Mouse (Mus musculus) heart, adult 2 months (tissue): Measurements from ENCODE around the gene Tanc2. TPM values are rescaled to one million over a fixed set of nuclear protein-coding genes. Genes with fewer than 3 reads are reported as not detected.
A peak's percentile ranks its signal among the peaks of the same experiment; 100 is the strongest.

Experiments used
- DNase-seq, 2 experiments: peaks; one replicate each; pipeline ENCODE4 v3.0.0; 2021
- H3K27ac ChIP-seq: fragments of 200-600 bp; 2 replicates; pipeline ENCODE4 v1.8.1; 2022
- H3K27me3 ChIP-seq: fragments of 200-500 bp; 2 replicates; pipeline ENCODE4 v1.6.1; 2012; ENCODE audit warnings: mild to moderate bottlenecking, low read length, inconsistent platforms, mixed read lengths; ENCODE audit not compliant: control insufficient read depth, insufficient read depth
- H3K36me3 ChIP-seq: fragments of 200-500 bp; 2 replicates; pipeline ENCODE4 v1.6.1; 2012; ENCODE audit warnings: low read length, inconsistent platforms; ENCODE audit not compliant: control insufficient read depth, insufficient read depth
- H3K4me1 ChIP-seq: fragments of 200-500 bp; 2 replicates; pipeline ENCODE4 v1.6.1; 2011; ENCODE audit warnings: low read length; ENCODE audit not compliant: control insufficient read depth, insufficient read depth
- H3K4me3 ChIP-seq: fragments of 200-600 bp; 2 replicates; pipeline ENCODE4 v1.8.1; 2022
- H3K79me2 ChIP-seq: fragments of 200-500 bp; replicated peaks from 2 replicates; pipeline ENCODE4 v1.6.1; 2012; ENCODE audit warnings: mild to moderate bottlenecking, inconsistent platforms, low read length, moderate library complexity, mixed read lengths; ENCODE audit not compliant: control insufficient read depth, insufficient read depth
- H3K9ac ChIP-seq: fragments of 200-500 bp; 2 replicates; pipeline ENCODE4 v1.6.1; 2012; ENCODE audit warnings: low read depth, mild to moderate bottlenecking, control low read depth, inconsistent platforms, low read length, mixed read lengths
- CTCF ChIP-seq: fragments of 200-600 bp; IDR thresholded peaks from 2 replicates; pipeline ENCODE4 v1.8.1; 2022; ENCODE audit warnings: antibody characterized with exemption, mild to moderate bottlenecking, moderate library complexity
- EP300 ChIP-seq: fragments of 200-500 bp; IDR thresholded peaks from 2 replicates; pipeline ENCODE4 v1.6.1; 2011; ENCODE audit warnings: low read depth, low read length, control low read depth; ENCODE audit not compliant: insufficient read depth
- POLR2A ChIP-seq: fragments of 200-500 bp; IDR thresholded peaks from 2 replicates; pipeline ENCODE4 v1.6.1; 2011; ENCODE audit warnings: mild to moderate bottlenecking, low read depth, low read length, control low read depth; ENCODE audit not compliant: insufficient read depth
- WGBS: fragments of 180-500 bp; shearing (Covaris S2); methylation state at CpG from one replicate; pipeline ENCODE4 v1.1.7; 2018; 5-methylcytosine and 5-hydroxymethylcytosine counted together
- intact Hi-C: fragments of 180-260 bp; cut with DNase I; formaldehyde crosslinking; loops from one replicate; pipeline ENCODE4 v1.15.1; 2025
- polyA plus RNA-seq: library from polyadenylated mRNA; depleted of rRNA; stranded (reverse); fragments of >200 nt; gene quantifications from 2 replicates; pipeline ENCODE4 v1.2.3, GENCODE M21; 2012
- total RNA-seq, 2 experiments: library from RNA; stranded (reverse); gene quantifications; 2 replicates each; pipeline ENCODE4 v1.2.3; 2021

The Tanc2 gene
- total and polyA plus RNA-seq, 3 experiments: 3.5 to 15.2 (median 11.9) TPM

DNA sequence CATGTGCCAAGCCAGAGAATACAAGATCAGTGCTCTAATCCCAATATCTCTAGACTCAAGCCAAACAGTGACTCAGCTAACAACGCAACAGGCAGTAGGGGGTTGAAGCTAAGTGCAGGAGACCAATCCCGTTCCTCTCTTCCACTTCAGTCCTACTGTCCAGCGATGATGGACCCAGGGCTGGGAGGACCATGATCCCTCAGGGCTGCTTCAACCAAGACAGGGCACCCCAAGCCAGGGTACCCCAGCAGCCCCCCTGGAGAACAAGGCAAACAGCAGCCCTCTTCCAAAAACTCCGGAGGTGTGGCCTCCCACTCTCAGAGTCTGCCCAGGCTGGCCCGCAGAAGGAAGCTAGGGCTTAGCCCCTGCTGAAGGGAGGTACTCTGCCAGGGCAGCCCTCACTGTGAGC lies 344.5 kb downstream of the Tanc2 start:
- Histone ChIP-seq H3K4me1 (peaks cover 15% of the 10 kb centered on the region), H3K9ac (no peak overlapping the region), H3K36me3 (no peaks in the 10 kb centered on the region), H3K27me3 (no peaks in the 10 kb centered on the region), H3K79me2 (no peaks in the 10 kb centered on the region), H3K27ac (peak overlapping the region; percentile 54), H3K4me3 (no peak overlapping the region)
- peak; percentile 39 to 53 for DNase-seq
- TF ChIP-seq CTCF (no peak), EP300 (no peak), POLR2A (no peak)
- intact Hi-C loops: no loop called here
- WGBS: 60% methylated on average over 5 of the region's 5 CpGs

DNA sequence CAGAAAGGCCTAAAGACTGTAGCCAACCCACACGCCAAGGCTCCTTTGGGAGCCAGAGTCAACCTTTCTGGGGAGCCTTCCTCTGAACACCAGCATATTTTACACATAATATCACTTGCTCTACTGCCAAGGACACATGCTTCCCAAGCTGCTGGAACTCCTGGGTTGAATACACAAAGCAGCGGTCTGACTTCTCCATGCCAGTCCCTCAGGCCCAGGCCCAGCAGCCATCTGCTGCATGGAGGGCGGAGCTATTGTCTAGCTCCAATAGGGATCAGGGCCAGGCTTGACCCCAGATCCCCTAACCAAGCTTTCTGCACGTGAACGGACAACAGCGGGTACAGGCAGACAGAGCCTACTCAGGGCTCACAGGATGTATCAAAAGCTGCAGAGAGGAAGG lies 345.0 kb downstream of the Tanc2 start:
- TF ChIP-seq POLR2A (no peak), CTCF (no peak), EP300 (0 out of 2 replicates have a peak, but pooled peaks have one; percentile 6)
- H3K27ac ChIP-seq: peak overlapping the region; percentile 54
- H3K36me3 ChIP-seq: no peaks in the 10 kb centered on the region

DNA sequence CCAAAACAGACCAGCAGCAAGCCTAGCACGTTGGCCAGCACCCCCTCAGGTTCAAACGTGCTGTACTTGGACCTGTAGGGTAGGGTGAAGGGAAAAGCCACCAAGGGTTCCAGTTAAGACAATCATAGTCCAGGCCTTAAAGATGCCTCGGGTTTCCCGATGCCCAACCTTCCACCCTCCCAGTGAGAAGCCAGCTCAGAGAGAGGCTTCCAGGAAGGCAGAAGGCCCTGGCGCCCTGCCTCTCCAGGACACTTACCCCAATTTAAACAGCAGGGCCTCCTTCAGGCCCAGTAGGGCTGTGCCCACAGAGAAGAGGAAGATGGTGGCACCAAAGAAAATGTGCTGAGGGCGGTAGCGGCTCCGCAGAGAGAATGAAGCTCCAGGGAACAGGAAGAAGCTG lies 345.7 kb downstream of the Tanc2 start:
- no peaks in the 10 kb centered on the region for H3K36me3 ChIP-seq
- 87% methylated on average over 8 of the region's 8 CpGs for WGBS
- H3K4me3 ChIP-seq: no peak overlapping the region
- H3K27ac ChIP-seq: peak overlapping the region; percentile 23; the same call in 1 of the 2 replicates
- no peak for TF ChIP-seq CTCF
- no peak for TF ChIP-seq EP300
- TF ChIP-seq POLR2A: no peak
- H3K9ac ChIP-seq: no peak overlapping the region
- H3K27me3 ChIP-seq: no peaks in the 10 kb centered on the region
- DNase-seq: no peak
- no peaks in the 10 kb centered on the region for H3K79me2 ChIP-seq
- H3K4me1 ChIP-seq: peaks cover 15% of the 10 kb centered on the region
- intact Hi-C loops: no loop called here

More for the DNA sequence above, 345.0 kb downstream of the Tanc2 start:
- 72% methylated on average over 6 of the region's 6 CpGs for WGBS
- H3K79me2 ChIP-seq: no peaks in the 10 kb centered on the region
- H3K4me1 ChIP-seq: peaks cover 15% of the 10 kb centered on the region
- no peak overlapping the region for H3K4me3 ChIP-seq
- intact Hi-C loops: no loop called here
- H3K27me3 ChIP-seq: no peaks in the 10 kb centered on the region
- H3K9ac ChIP-seq: no peak overlapping the region
- peak in 1 of 2 experiments; percentile 53 for DNase-seq

DNA sequence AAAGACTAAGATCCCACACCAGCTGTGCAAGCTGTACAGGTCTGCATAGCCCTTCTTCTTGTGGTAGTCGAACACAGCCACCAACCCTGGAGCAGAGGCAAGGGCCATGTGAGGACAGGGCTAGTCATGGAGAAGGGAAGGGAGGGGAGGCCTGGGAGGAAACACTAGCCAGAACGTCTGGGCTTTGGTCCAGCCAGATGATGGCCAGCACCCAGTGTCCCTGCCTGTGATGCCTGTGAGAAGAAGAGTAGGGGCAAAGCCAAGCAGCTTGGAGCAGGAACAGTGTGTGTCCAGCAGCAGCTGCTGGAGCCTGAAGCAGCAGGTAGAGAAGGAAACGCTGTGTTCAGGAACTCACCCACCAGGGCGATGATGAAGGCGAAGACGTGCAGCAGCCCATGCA lies 346.4 kb downstream of the Tanc2 start:
- Histone ChIP-seq H3K9ac (no peak overlapping the region), H3K79me2 (no peaks in the 10 kb centered on the region), H3K4me3 (no peak overlapping the region), H3K27me3 (no peaks in the 10 kb centered on the region), H3K4me1 (peaks cover 15% of the 10 kb centered on the region), H3K27ac (peak overlapping the region; percentile 58), H3K36me3 (no peaks in the 10 kb centered on the region)
- TF ChIP-seq EP300: peak; percentile 84; the same call in 1 of the 2 replicates
- no peak for TF ChIP-seq CTCF
- peak; percentile 68 for TF ChIP-seq POLR2A
- WGBS: 23% methylated on average over 6 of the region's 6 CpGs
- intact Hi-C loops: no loop called here
- DNase-seq: peak; percentile 86 to 91

DNA sequence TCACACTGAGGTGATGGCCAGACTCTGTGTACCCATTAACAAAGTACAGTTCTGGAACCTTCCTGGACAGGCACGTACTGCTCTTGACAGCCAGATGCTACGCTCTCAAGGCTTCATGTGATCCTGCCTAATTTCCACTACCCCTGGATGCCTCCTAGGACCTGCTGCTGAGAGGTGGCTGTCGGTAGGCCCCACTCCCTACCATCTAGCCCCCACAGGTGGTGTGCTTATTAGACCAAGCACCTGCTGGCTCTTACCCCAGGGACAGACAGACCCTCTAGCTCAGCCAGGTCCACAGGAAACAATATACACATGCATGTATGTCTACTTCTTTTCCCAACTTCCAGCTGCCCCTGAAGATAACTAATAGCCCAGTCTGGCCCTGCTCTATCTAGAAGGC lies 347.2 kb downstream of the Tanc2 start:
- H3K27me3 ChIP-seq: no peaks in the 10 kb centered on the region
- H3K4me3 ChIP-seq: no peak overlapping the region
- TF ChIP-seq CTCF: no peak
- no peak for TF ChIP-seq POLR2A
- no peak for TF ChIP-seq EP300
- H3K79me2 ChIP-seq: no peaks in the 10 kb centered on the region
- H3K36me3 ChIP-seq: no peaks in the 10 kb centered on the region
- H3K27ac ChIP-seq: peak overlapping the region; percentile 58; the same call in 1 of the 2 replicates
- H3K4me1 ChIP-seq: peaks cover 15% of the 10 kb centered on the region
- WGBS: 85% methylated on average over 3 of the region's 3 CpGs
- H3K9ac ChIP-seq: 0 out of 2 replicates have a peak overlapping the region, but pooled peaks have one; percentile 15
- intact Hi-C loops: no loop called here
- DNase-seq: no peak

DNA sequence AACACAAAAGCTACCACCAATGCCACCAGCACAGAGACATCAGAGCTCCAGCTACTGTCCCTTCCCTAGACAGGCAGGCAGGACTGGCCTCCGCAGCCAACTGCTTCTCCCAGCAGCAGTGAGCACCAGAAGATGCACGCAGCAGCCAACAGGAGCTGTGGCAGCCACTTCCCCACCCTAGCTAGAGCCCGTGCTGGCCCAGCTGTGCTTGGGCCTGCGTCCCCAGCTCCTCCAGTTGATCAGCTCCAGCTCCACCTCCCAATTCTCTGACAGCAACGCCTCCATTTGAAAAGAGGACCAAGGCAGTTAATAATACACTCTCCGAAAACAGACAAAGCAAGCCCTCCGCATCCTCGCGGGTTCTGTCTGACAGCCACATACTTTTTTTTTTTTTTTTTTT lies 349.0 kb downstream of the Tanc2 start:
- DNase-seq: peak; percentile 45 to 53
- Histone ChIP-seq H3K36me3 (no peaks in the 10 kb centered on the region), H3K4me1 (peaks cover 15% of the 10 kb centered on the region), H3K27ac (no peak overlapping the region), H3K9ac (peak overlapping the region; percentile 3; the same call in 1 of the 2 replicates), H3K4me3 (no peak overlapping the region), H3K79me2 (no peaks in the 10 kb centered on the region), H3K27me3 (no peaks in the 10 kb centered on the region)
- TF ChIP-seq EP300: no peak
- 0 out of 2 replicates have a peak, but pooled peaks have one; percentile 19 for TF ChIP-seq POLR2A
- TF ChIP-seq CTCF: no peak
- 76% methylated on average over 9 of the region's 9 CpGs for WGBS
- intact Hi-C loops: no loop called here
